Mouse (Mus musculus) ES-Bruce4 (cell line): Measurements from ENCODE around the gene Trip11.

ENCODE experiments used
- CTCF ChIP-seq: IDR thresholded peaks from one replicate; pipeline ENCODE4 v1.8.1; 2011; ENCODE audit warnings: low read depth, low read length
- EP300 ChIP-seq: IDR thresholded peaks from 2 replicates; pipeline ENCODE4 v1.6.1; 2011; ENCODE audit warnings: low read depth, low read length; ENCODE audit not compliant: insufficient read depth
- POLR2A ChIP-seq: IDR thresholded peaks from one replicate; pipeline ENCODE4 v1.8.1; 2011; ENCODE audit warnings: low read length; ENCODE audit not compliant: insufficient read depth

GRCm38 (mm10) chr12:101892832-101893231 lies 20.2 kb downstream of the Trip11 start:
- TF ChIP-seq POLR2A (no peak), CTCF (no peak), EP300 (no peak)
